Mouse (Mus musculus): ENCODE results near the gene Frmd8.

The Frmd8 gene

GRCm38 (mm10) chr19:5803881-5804279 lies 71.2 kb downstream of the Frmd8 start:
- no peak for DNase-seq

- DNase-seq, result peak; percentile 99
Observed at GRCm38 (mm10) chr19:5803041-5803880, 71.8 kb downstream of the Frmd8 start.

GRCm38 (mm10) chr19:5802787-5803040 lies 72.4 kb downstream of the Frmd8 start:
- DNase-seq, result no peak

GRCm38 (mm10) chr19:5802011-5802786 lies 72.9 kb downstream of the Frmd8 start:
- DNase-seq, result peak; percentile 95

GRCm38 (mm10) chr19:5801432-5801964 lies 73.6 kb downstream of the Frmd8 start:
- DNase-seq, result no peak

GRCm38 (mm10) chr19:5800632-5801431 lies 74.2 kb downstream of the Frmd8 start:
- DNase-seq, result peak; percentile 37

- no peak for DNase-seq
Observed at GRCm38 (mm10) chr19:5800350-5800631, 74.8 kb downstream of the Frmd8 start.
